Mouse (Mus musculus) kidney, postnatal 10 days (tissue): Measurements from ENCODE around the gene Rcl1.

Experiments
- DNase-seq: peaks from one replicate; pipeline ENCODE4 v3.0.0; 2021; ENCODE audit warnings: mixed read lengths

Gene Rcl1

GRCm38 (mm10) chr19:29113746-29114649, 12.8 kb downstream of the Rcl1 start:
- no peak for DNase-seq

GRCm38 (mm10) chr19:29116796-29117195, 15.6 kb downstream of the Rcl1 start:
- no peak for DNase-seq

- no peak for DNase-seq
Measured at GRCm38 (mm10) chr19:29118196-29118595, 17.0 kb downstream of the Rcl1 start.

GRCm38 (mm10) chr19:29120311-29120710, 19.1 kb downstream of the Rcl1 start:
- DNase-seq = no peak

GRCm38 (mm10) chr19:29121394-29121793, 20.2 kb downstream of the Rcl1 start:
- DNase-seq = no peak

- no peak for DNase-seq
Measured at GRCm38 (mm10) chr19:29124886-29125585, 23.9 kb downstream of the Rcl1 start.

- DNase-seq = no peak
Measured at GRCm38 (mm10) chr19:29126347-29127015, 25.3 kb downstream of the Rcl1 start.

- DNase-seq = no peak
Measured at GRCm38 (mm10) chr19:29127331-29127730, 26.2 kb downstream of the Rcl1 start.

GRCm38 (mm10) chr19:29128217-29128616, 27.0 kb downstream of the Rcl1 start:
- DNase-seq = no peak

GRCm38 (mm10) chr19:29129551-29129950, 28.4 kb downstream of the Rcl1 start:
- no peak for DNase-seq

GRCm38 (mm10) chr19:29131171-29131570, 30.0 kb downstream of the Rcl1 start:
- DNase-seq = no peak

- DNase-seq = no peak
Measured at GRCm38 (mm10) chr19:29134293-29134692, 33.1 kb downstream of the Rcl1 start.

GRCm38 (mm10) chr19:29135172-29135736, 34.1 kb downstream of the Rcl1 start:
- DNase-seq = no peak

GRCm38 (mm10) chr19:29138546-29139270, 37.5 kb downstream of the Rcl1 start:
- DNase-seq = no peak

GRCm38 (mm10) chr19:29139699-29140456, 38.7 kb downstream of the Rcl1 start:
- DNase-seq = peak; percentile 28

- DNase-seq = no peak
Measured at GRCm38 (mm10) chr19:29140933-29141332, 39.8 kb downstream of the Rcl1 start.

GRCm38 (mm10) chr19:29142307-29142706, 41.1 kb downstream of the Rcl1 start:
- no peak for DNase-seq

GRCm38 (mm10) chr19:29145421-29145820, 44.2 kb downstream of the Rcl1 start:
- no peak for DNase-seq

GRCm38 (mm10) chr19:29146820-29147219, 45.6 kb downstream of the Rcl1 start:
- peak; percentile 20 for DNase-seq

- no peak for DNase-seq
Measured at GRCm38 (mm10) chr19:29149583-29149982, 48.4 kb downstream of the Rcl1 start.

- DNase-seq = peak; percentile 8
Measured at GRCm38 (mm10) chr19:29150038-29150437, 48.9 kb downstream of the Rcl1 start.

- no peak for DNase-seq
Measured at GRCm38 (mm10) chr19:29151443-29151842, 50.3 kb downstream of the Rcl1 start.
